Mouse (Mus musculus): ENCODE measurements at regions not wholly inside any gene's neighbourhood (a gene's known extent, or its start where the extent isn't known, plus 50 kb on each side); places are given as distances from the start of the nearest gene placed in this dataset.

DNA sequence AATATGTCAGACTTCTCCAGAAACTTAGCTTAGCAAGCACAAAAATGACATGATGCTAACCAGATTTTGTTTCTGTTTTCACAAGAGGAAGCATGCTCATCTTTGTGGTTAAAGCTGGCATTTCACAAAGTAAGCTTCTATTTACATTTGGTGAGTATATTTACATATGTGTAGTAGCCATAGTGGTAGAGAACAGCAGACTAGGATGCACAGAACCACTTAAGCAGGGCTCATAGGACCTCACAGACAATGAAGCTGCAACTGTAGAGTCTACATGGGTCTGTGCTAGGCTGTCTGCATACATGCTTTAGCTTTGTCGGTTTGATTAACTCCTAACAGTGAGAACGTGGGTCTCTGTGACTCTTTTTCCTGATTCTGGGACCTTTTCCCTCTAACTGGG lies 105.3 kb upstream of the 4921530L21Rik start:
- Histone ChIP-seq H3K27me3 (ENCODE audit: insufficient read depth, low read length) (no peaks in the 10 kb centered on the region), H3K9ac (ENCODE audit: low read depth, low read length) (no peak overlapping the region), H3K36me3 (ENCODE audit: insufficient read depth, low read length) (no peaks in the 10 kb centered on the region), H3K4me2 (ENCODE audit: low read length) (no peak overlapping the region), H3K9me3 (replicated peaks; ENCODE audit: low read length) (no peaks in the 10 kb centered on the region), H3K4me3 (replicated peaks; ENCODE audit: low read depth, low read length) (no peak overlapping the region), H3K4me1 (replicated peaks; ENCODE audit: insufficient read depth, low read length) (no peaks in the 10 kb centered on the region), H3K27ac (no peak overlapping the region)
- ATAC-seq (replicated peaks; ENCODE audit: low FRiP score, low read depth) (no peak), DNase-seq (ENCODE audit: low spot score) (no peak)
- WGBS, result 52% methylated on average over 2 of the region's 2 CpGs
- no peak for TF ChIP-seq CTCF (IDR thresholded peaks at IDR 0.05; ENCODE audit: low read depth)

DNA sequence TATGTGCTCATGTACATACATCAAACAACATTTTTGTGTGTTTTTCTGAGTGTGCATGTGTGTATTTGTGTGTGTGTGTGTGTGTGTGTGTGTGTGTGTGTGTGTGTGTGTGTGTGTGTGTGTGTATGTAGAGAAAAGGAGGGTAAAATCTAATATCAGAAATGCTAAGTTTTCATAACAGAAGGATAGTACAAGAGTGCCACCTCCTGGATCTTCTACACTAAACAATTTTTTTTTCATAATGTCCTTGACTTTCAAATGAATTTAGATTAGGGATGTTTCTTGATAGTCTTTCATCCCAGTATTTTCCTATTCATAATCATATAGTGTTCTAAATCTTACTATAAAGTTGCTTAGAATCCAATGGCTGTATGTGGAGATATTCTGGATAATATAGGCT lies 103.6 kb upstream of the 4921530L21Rik start:
- H3K4me3 ChIP-seq (replicated peaks; ENCODE audit: low read depth, low read length), result no peak overlapping the region
- H3K27me3 ChIP-seq (ENCODE audit: insufficient read depth, low read length), result no peaks in the 10 kb centered on the region
- DNase-seq (ENCODE audit: low spot score), result peak; percentile 37
- no peak overlapping the region for H3K4me2 ChIP-seq (ENCODE audit: low read length)
- TF ChIP-seq CTCF (IDR thresholded peaks at IDR 0.05; ENCODE audit: low read depth), result peak; percentile 52
- no peak for ATAC-seq (replicated peaks; ENCODE audit: low FRiP score, low read depth)
- no peaks in the 10 kb centered on the region for H3K36me3 ChIP-seq (ENCODE audit: insufficient read depth, low read length)
- no peaks in the 10 kb centered on the region for H3K4me1 ChIP-seq (replicated peaks; ENCODE audit: insufficient read depth, low read length)
- H3K27ac ChIP-seq, result no peak overlapping the region
- H3K9me3 ChIP-seq (replicated peaks; ENCODE audit: low read length), result no peaks in the 10 kb centered on the region
- no peak overlapping the region for H3K9ac ChIP-seq (ENCODE audit: low read depth, low read length)

All from kidney, postnatal 0 days (tissue).